Mouse (Mus musculus) retina, embryonic 14.5 days (tissue): Measurements from ENCODE around the gene Esrrb.

Experiments
- DNase-seq: peaks from one replicate; pipeline ENCODE4 v3.0.0-alpha.2; 2015; ENCODE audit warnings: low spot score

The Esrrb gene

GRCm38 (mm10) chr12:86422166-86422910 lies 61.4 kb downstream of the Esrrb start:
- DNase-seq = no peak

DNA sequence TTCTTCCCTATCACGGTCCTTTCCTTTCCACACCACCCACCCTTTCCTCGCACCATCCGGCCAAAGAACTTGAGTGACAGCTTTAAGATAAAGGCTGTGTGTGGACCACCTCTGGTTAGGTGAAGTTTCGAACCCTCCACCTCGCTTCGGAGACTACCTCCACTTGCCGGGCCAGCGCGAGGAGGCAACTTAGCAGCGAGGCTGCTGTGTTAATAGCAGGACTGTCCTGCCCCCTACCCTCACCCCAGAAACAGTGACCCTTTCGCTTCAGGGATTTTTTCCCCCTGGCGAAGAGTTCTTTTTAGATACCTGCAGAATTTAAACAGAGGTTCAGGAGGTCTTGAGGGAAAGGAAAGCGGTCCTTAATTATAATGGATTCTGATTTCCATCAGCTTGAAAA lies 62.2 kb downstream of the Esrrb start:
- DNase-seq = no peak

DNA sequence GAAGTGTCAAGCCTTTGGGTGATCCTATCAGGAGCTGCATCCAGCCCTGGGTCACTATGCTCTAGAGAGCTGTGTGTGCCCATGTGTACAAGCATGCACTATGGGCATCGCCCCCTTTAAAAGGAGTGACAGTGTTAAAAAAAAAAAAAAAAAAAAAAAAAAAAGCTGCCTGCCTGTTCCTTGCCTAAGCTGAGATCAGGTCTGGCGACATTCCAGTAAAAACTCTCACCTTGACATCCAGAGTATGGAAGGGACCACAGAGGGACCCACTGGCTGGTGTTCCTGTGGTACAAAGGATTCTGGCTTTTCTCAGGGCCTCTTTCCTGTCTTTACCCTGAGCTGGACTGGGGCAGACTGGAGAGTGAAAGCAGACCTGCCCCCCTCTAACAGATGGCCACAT lies 66.7 kb downstream of the Esrrb start:
- DNase-seq = no peak

GRCm38 (mm10) chr12:86431671-86432070 lies 70.8 kb downstream of the Esrrb start:
- no peak for DNase-seq

DNA sequence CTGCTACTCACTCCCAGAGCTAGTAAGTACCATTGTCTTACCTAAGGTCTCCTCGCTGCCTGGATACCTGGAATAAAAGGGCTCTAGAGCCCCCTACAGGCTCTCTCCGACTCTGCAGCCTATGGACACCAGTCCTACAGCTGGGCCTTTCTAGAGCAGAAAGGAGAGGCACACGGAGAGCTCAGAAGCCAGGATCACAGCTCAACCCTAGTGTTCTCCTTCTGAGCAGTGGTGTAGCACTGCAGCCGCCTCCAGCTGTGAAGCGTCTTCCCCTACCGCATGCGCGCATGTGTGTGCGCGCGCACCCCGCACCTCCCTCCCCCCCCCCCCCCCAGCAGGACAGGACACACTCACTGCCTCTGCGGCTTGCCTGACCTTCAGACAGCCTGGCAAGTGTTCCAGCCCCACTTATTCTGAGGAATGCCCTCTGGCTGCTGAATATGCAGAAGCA lies 72.5 kb downstream of the Esrrb start:
- DNase-seq = peak; percentile 91

- DNase-seq = no peak
Measured at GRCm38 (mm10) chr12:86435651-86436050, 74.7 kb downstream of the Esrrb start.

GRCm38 (mm10) chr12:86450848-86451247 lies 89.9 kb downstream of the Esrrb start:
- DNase-seq = no peak

- DNase-seq = no peak
Measured at GRCm38 (mm10) chr12:86455009-86455408, 94.1 kb downstream of the Esrrb start.

DNA sequence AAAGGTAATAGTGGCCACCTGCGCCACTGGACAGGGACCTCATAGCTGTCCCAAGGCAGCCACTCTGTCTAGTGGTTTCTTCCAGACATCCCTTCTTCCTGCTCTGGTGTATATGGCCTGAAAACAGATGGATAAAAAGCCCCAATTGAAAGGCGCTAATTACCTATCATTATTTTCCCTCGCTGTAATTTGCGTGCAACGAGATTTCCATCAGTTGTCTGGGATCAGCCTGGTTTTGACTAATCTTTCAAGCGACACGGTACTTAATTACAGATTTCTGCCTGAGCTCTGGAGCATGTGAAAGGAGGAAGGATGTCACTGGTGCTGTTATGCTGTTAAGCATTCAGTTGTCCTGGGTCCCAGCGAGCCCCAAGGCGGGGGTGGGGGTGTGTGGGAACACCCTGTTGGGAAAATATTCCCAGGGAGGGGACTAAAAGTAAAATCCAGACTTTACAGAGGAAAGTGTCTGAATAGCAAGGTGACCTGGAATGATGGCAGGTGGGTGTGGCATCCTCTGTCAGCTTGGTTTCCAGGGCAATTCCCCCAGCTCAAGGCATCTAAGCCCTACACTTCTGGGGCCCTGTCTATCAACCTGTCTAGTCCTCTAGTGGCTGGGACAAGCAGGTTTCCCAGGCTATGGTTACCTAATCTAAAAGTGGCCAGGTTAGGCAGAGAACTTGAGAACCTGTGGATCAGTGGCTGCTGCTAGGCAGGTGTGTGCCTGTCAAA lies 102.0 kb downstream of the Esrrb start:
- no peak for DNase-seq

GRCm38 (mm10) chr12:86464385-86464784 lies 103.5 kb downstream of the Esrrb start:
- no peak for DNase-seq

DNA sequence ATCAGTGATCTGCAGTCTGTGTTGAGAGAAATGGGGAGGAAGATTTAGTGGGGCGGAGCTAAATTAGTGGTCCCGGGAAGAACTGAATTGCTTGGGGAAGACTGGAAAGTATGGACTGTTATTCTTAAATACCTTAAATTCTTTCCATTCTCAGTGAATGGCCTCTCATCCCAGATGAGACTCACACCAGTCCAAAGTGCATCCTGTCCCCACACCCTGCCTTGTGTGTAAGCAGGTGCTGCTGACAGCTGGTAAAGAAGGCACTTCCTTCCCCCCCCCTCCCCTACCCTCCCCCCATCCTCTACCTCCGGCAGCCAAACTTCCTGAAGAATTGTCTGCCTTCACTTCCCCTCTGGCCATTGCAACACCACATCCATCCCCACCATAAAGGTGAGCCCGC lies 105.3 kb downstream of the Esrrb start:
- DNase-seq = no peak

DNA sequence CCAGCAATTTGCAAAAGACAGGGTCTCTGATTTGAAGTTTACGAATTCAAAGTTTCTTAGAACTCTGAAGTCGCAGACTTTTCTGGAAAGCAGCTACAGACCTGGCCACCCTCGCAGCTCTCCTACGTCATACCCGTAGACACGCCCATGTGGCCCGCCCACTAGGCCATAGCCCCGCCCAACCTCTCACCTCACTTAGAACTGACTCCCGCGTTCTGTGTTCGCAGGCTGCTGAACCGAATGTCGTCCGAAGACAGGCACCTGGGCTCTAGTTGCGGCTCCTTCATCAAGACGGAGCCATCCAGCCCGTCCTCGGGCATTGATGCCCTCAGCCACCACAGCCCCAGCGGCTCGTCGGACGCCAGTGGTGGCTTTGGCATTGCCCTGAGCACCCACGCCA lies 109.0 kb downstream of the Esrrb start:
- no peak for DNase-seq

DNA sequence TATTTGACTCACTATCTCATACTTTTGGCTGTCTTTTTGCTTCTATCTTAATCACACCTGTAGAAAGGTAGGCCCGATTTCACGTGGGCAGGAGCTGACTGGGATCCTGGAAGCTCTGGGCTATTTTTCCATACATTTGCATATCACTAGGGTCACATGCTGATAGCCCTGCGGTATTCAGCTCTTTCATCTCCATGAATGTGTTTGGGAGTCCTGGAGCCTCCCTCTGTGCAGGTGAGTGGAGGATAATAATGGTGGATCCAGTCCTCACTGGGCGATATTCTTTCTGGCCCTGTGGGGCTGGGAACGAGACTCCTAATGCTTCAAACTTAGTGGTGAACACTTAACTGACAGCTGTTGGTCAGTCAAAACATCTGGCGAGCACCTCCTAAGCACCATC lies 110.0 kb downstream of the Esrrb start:
- DNase-seq = no peak

DNA sequence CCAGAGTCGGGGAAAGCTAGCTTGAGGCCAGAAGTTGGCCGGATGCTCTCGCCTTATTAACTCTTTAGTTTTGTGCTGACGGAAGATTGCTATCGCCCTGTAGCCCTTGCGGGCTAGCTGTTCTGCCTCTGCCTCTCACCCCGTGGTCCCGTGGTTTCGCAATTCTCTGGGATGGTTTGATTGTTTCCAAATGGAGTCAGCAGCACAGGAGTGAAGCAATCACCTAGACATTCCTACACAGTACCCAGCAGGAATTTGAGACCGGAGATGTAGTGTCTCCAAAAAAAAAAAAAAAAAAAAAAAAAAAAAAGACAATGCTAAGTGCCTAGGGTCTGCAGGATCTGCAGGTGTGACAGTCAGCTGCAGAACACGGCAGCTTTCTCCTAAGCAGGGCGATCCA lies 112.7 kb downstream of the Esrrb start:
- DNase-seq = no peak

- no peak for DNase-seq
Measured at GRCm38 (mm10) chr12:86475994-86476393, 115.1 kb downstream of the Esrrb start.

GRCm38 (mm10) chr12:86478908-86479307 lies 118.0 kb downstream of the Esrrb start:
- no peak for DNase-seq

- DNase-seq = no peak
Measured at GRCm38 (mm10) chr12:86482029-86482428, 121.1 kb downstream of the Esrrb start.

DNA sequence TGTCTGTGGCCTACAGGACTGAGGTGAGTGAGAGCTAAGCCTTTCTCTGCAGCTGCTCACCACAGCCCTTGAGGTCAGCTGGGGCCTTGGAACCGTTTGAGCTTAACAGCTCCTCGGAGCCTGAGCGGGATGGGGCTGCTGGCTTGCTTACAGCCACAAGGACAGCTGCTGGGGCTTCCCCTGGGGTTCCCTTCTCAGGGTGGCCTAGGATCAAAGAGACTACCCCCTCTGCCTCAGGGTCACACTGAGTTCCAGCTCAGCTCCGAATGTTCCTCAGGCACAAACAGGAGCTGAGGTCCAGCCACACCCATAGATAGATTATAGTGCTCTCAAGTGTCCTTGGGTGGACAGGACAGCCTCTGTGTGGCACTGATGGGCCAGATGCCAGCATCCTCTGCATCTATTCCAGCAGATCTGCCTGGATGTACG lies 122.5 kb downstream of the Esrrb start:
- peak; percentile 17 for DNase-seq

- no peak for DNase-seq
Measured at GRCm38 (mm10) chr12:86488005-86488404, 127.1 kb downstream of the Esrrb start.

DNA sequence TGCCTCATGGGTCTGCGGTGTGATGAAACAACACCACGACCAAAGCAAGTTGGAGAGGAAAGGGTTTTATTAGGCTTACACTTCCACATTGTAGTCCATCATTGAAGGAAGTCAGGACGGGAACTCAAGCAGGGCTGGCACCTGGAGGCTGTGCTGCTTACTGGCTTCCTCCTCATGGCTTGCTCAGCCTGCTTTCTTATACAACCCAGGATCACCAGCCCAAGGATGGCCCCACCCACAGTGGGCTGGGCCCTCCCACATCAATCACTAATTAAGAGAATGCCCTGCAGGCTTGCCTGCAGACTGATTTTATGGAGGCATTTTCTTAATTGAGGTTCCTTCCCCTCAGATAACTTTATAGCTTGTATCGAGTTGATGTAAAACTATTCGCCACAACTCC lies 129.1 kb downstream of the Esrrb start:
- no peak for DNase-seq

DNA sequence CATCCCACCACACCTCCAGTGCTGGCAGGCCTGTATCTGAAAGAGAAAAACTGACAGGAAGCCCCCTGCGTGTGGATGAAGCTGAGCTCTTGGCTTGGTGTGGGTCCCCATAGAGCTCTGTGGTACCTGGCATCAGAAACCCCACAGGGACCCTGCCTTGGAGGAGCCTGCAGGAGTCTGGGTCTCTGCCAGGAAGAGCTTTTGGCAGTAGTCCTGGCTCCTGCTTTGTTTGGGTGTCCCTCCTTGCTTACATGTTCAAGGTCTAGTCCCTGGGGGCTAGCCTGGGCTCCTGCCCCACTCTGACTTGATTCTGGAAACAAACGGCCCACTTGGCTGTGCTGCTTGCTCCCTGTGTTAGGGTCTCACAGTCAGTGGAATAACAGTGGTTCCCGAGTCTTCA lies 130.6 kb downstream of the Esrrb start:
- no peak for DNase-seq

DNA sequence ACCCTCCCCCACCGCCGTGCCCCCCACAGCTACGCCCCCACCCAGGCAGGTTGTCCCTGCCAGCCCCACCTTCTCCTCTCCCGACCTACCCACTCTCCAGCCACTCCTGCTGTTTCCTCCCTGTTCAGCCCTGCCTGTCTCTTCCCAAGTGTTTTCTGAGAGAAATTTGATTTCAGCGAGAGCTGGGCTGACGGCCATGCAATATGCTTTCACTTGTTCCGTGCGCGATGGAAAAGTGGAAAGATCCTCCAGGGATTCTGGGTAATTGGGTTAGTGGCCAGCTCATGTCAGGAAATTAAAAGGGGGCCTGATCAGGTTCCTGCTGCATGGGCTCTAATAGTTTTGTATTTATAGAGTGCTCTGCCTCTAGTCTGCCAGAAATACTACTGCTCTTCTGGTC lies 131.9 kb downstream of the Esrrb start:
- no peak for DNase-seq

DNA sequence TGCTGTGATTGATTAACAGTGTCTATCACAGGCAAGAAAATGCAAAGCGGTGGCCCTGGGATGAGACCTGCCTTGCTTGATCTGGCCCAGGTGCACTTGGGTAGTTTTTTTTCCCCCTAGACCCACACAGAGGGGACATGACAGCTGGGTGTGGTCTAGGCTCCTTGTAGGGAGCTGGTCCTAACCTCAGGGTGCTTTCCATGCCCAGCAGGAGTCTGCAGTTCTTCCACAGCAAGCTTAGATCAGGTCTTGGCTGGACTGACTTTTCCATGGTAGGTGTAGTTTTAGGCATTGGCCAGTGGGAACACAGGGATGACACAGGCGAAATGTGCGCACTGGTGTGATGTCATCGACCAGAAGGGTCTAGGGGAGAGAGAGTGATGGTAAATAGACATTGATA lies 136.2 kb downstream of the Esrrb start:
- no peak for DNase-seq

DNA sequence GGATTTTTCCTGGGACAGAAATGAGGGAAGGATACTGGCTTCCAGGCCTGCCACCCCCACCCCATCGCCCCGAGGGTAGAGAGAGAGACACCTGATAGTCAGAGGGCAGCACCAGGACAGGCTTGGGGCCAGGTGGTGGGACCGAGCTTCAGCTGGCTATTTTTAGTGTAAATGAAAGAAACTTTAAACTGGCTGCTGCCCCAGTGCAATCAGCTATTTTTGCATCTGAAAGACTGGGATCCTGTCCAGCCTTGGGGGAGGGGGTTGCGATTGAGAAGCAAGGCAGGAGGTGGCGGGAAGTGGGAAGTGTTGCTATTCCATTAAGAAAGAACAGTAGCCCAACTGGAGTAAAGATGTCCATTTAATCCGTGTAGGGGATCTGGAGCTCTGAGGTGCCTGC lies 137.8 kb downstream of the Esrrb start:
- no peak for DNase-seq
